Comparison of ENCODE assay signal across 18 mouse cellular contexts in genomic region chr1:164537324-164537948, GRCm38 (mm10).
DNase-seq lines count a peak whose midpoint lies in the region; ATAC-seq and TF ChIP-seq lines count a peak whose summit lies in the region.
"Had no signal": no experiment of that assay in that cellular context is flagged by ENCODE, and none has a peak within 500 bp of the region (broad histone marks: within the 10 kb centered on the region; RNA-seq: fewer than 3 reads in every experiment).

No protein-coding gene starts in this region.

- H3K27ac ChIP-seq in heart, embryonic 10.5 days, result no peak overlapping the region
- H3K27ac ChIP-seq in intestine, embryonic 15.5 days, result peak overlapping the region; percentile 45; the same call in 1 of the 2 replicates
- peak overlapping the region; percentile 68 for H3K27ac ChIP-seq in small intestine, adult 2 months (ENCODE audit: insufficient read depth, low read depth, low read length)
- peak overlapping the region; percentile 56 for H3K27ac ChIP-seq in stomach, postnatal 0 days (replicated peaks)
- no peak overlapping the region for H3K27ac ChIP-seq in kidney, adult 2 months (ENCODE audit: insufficient read depth, low read depth, low read length)
- H3K27ac ChIP-seq: forebrain, embryonic 10.5 days; gastrocnemius, adult 2 months; hindbrain, embryonic 15.5 days had no signal

- TF ChIP-seq POLR2A in small intestine, adult 2 months (IDR thresholded peaks at IDR 0.05; ENCODE audit: low read depth, low read length), result no peak
- TF ChIP-seq POLR2A in kidney, adult 2 months (IDR thresholded peaks at IDR 0.05; ENCODE audit: low read depth, low read length), result no peak

- WGBS in heart, embryonic 10.5 days, result 82% methylated on average over 7 of the region's 7 CpGs
- WGBS in intestine, embryonic 15.5 days, result 63% methylated on average over 7 of the region's 7 CpGs
- WGBS in small intestine, adult 2 months, result 22% methylated on average over 7 of the region's 7 CpGs
- WGBS in stomach, postnatal 0 days, result 50% methylated on average over 7 of the region's 7 CpGs
- 65% methylated on average over 7 of the region's 7 CpGs for WGBS in kidney, adult 2 months

- TF ChIP-seq EP300 in stomach, postnatal 0 days (optimal IDR thresholded peaks at IDR 0.05), result no peak

- no peak for TF ChIP-seq CTCF in small intestine, adult 2 months (IDR thresholded peaks at IDR 0.05; ENCODE audit: extremely low read depth, insufficient read length, insufficient replicate concordance, low read depth, low read length)
- no peak for TF ChIP-seq CTCF in stomach, postnatal 0 days (IDR thresholded peaks at IDR 0.05; ENCODE audit: low read depth)
- no peak for TF ChIP-seq CTCF in kidney, adult 2 months (conservative IDR thresholded peaks at IDR 0.05; ENCODE audit: insufficient read depth, insufficient read length, low read depth, low read length)

- no peak overlapping the region for H3K4me2 ChIP-seq in intestine, embryonic 15.5 days (replicated peaks)
- H3K4me2 ChIP-seq in stomach, postnatal 0 days (replicated peaks; ENCODE audit: low read depth), result no peak overlapping the region
- H3K4me2 ChIP-seq: heart, embryonic 12.5 days; hindbrain, embryonic 15.5 days had no signal

- no peaks in the 10 kb centered on the region for H3K36me3 ChIP-seq in heart, embryonic 10.5 days
- no peaks in the 10 kb centered on the region for H3K36me3 ChIP-seq in intestine, embryonic 15.5 days
- H3K36me3 ChIP-seq in small intestine, adult 2 months (ENCODE audit: control insufficient read depth, insufficient read depth, low read length), result no peaks in the 10 kb centered on the region
- H3K36me3 ChIP-seq in stomach, postnatal 0 days (ENCODE audit: control insufficient read depth, insufficient read depth, low read length), result no peaks in the 10 kb centered on the region
- no peaks in the 10 kb centered on the region for H3K36me3 ChIP-seq in kidney, adult 2 months (ENCODE audit: control insufficient read depth, insufficient read depth, low read length)
- H3K36me3 ChIP-seq: forebrain, embryonic 10.5 days; heart, embryonic 12.5 days; hindbrain, embryonic 15.5 days had no signal

- peak; percentile 69 for DNase-seq in heart, embryonic 10.5 days (ENCODE audit: low spot score)
- DNase-seq in heart, postnatal 4 days, result no peak
- peak; percentile 83 for DNase-seq in stomach, postnatal 0 days (ENCODE audit: low spot score)
- DNase-seq in cerebellum, postnatal 14 days, result no peak
- DNase-seq in kidney, adult 2 months, result no peak
- DNase-seq: adrenal gland, postnatal 14 days; cerebellum, adult 11-12 months; cerebellum, adult 9-10 months; cerebellum, postnatal 36 days; gastrocnemius, adult 2 months; gastrocnemius, postnatal 36 days; heart, adult 18-20 months had no signal

- peak; percentile 97 for ATAC-seq in intestine, embryonic 15.5 days
- peak; percentile 97 for ATAC-seq in stomach, postnatal 0 days (ENCODE audit: low FRiP score, low TSS enrichment)
- ATAC-seq: forebrain, embryonic 14.5 days had no signal

- no peak overlapping the region for H3K4me3 ChIP-seq in heart, embryonic 10.5 days
- no peak overlapping the region for H3K4me3 ChIP-seq in intestine, embryonic 15.5 days (replicated peaks)
- H3K4me3 ChIP-seq in small intestine, adult 2 months (ENCODE audit: low read depth, low read length), result no peak overlapping the region
- H3K4me3 ChIP-seq in stomach, postnatal 0 days (ENCODE audit: low read depth, low read length), result no peak overlapping the region
- no peak overlapping the region for H3K4me3 ChIP-seq in kidney, adult 2 months (ENCODE audit: insufficient read depth, low read depth, low read length)
- H3K4me3 ChIP-seq: forebrain, embryonic 10.5 days; gastrocnemius, adult 2 months; heart, embryonic 12.5 days; hindbrain, embryonic 15.5 days had no signal

- H3K27me3 ChIP-seq in heart, embryonic 10.5 days (ENCODE audit: insufficient read depth, poor library complexity, severe bottlenecking), result no peaks in the 10 kb centered on the region
- no peaks in the 10 kb centered on the region for H3K27me3 ChIP-seq in intestine, embryonic 15.5 days (replicated peaks)
- H3K27me3 ChIP-seq in small intestine, adult 2 months (ENCODE audit: control insufficient read depth, insufficient read depth, low read length), result no peaks in the 10 kb centered on the region
- H3K27me3 ChIP-seq in stomach, postnatal 0 days (ENCODE audit: control insufficient read depth, insufficient read depth, low read length), result no peaks in the 10 kb centered on the region
- no peaks in the 10 kb centered on the region for H3K27me3 ChIP-seq in kidney, adult 2 months (replicated peaks; ENCODE audit: control insufficient read depth, insufficient read depth, low read length)
- H3K27me3 ChIP-seq: heart, embryonic 12.5 days; hindbrain, embryonic 15.5 days had no signal

- H3K9ac ChIP-seq in intestine, embryonic 15.5 days, result no peak overlapping the region
- no peak overlapping the region for H3K9ac ChIP-seq in stomach, postnatal 0 days (ENCODE audit: low read length)
- H3K9ac ChIP-seq: heart, embryonic 12.5 days; hindbrain, embryonic 15.5 days had no signal

- H3K4me1 ChIP-seq in heart, embryonic 10.5 days, result no peaks in the 10 kb centered on the region; the same call in 1 of the 2 replicates
- H3K4me1 ChIP-seq in intestine, embryonic 15.5 days (replicated peaks), result peaks cover 3% of the 10 kb centered on the region; the same call in 1 of the 2 replicates
- H3K4me1 ChIP-seq in small intestine, adult 2 months (ENCODE audit: control insufficient read depth, insufficient read depth, insufficient read length, low read length), result peaks cover 20% of the 10 kb centered on the region
- H3K4me1 ChIP-seq in stomach, postnatal 0 days (replicated peaks; ENCODE audit: control insufficient read depth, insufficient read depth), result no peaks in the 10 kb centered on the region; the same call in 1 of the 2 replicates
- no peaks in the 10 kb centered on the region for H3K4me1 ChIP-seq in kidney, adult 2 months (ENCODE audit: control insufficient read depth, insufficient read depth, low read length)
- H3K4me1 ChIP-seq: forebrain, embryonic 10.5 days; heart, embryonic 12.5 days; hindbrain, embryonic 15.5 days had no signal

- H3K9me3 ChIP-seq in heart, embryonic 10.5 days, result no peaks in the 10 kb centered on the region
- H3K9me3 ChIP-seq in intestine, embryonic 15.5 days, result no peaks in the 10 kb centered on the region
- H3K9me3 ChIP-seq in stomach, postnatal 0 days (ENCODE audit: control insufficient read depth, low read length), result no peaks in the 10 kb centered on the region
- H3K9me3 ChIP-seq: forebrain, embryonic 10.5 days; heart, embryonic 12.5 days; hindbrain, embryonic 15.5 days had no signal

Comparison
In these comparisons a context has a peak if more than half of its experiments do, and no peak if none do; other contexts are left out.
1. DNase-seq: peak in heart, embryonic 10.5 days (single experiment) and stomach, postnatal 0 days (single experiment); none in heart, postnatal 4 days (single experiment), cerebellum, postnatal 14 days (0 of 2) and kidney, adult 2 months (single experiment).
2. H3K27ac ChIP-seq: peak in intestine, embryonic 15.5 days (single experiment), small intestine, adult 2 months (single experiment) and stomach, postnatal 0 days (single experiment); none in heart, embryonic 10.5 days (single experiment) and kidney, adult 2 months (single experiment).